Mouse (Mus musculus) forebrain, embryonic 14.5 days (tissue): Measurements from ENCODE around the gene Hoxc9. TPM values are rescaled to one million over a fixed set of nuclear protein-coding genes. Genes with fewer than 3 reads are reported as not detected.

ENCODE experiments used
- ATAC-seq: fragments of 200-750 bp; cut with Nextera tagmentation; 2 replicates; pipeline ENCODE4 v1.8.0; 2017; ENCODE audit warnings: mild to moderate bottlenecking, moderate library complexity
- DNase-seq: peaks from one replicate; pipeline ENCODE4 v3.0.0-alpha.2; 2015; ENCODE audit warnings: low spot score
- H3K27ac ChIP-seq: fragments of 300-500 bp; sonication (generic); 2 replicates; pipeline ENCODE4 v1.5.1; 2014; ENCODE audit warnings: low read depth, mild to moderate bottlenecking, control low read depth, low read length, moderate library complexity
- H3K27me3 ChIP-seq: fragments of 300-500 bp; sonication (generic); replicated peaks from 2 replicates; pipeline ENCODE4 v1.6.1; 2014; ENCODE audit warnings: low read length, control low read depth, mixed read lengths; ENCODE audit not compliant: control insufficient read depth, insufficient read depth
- H3K36me3 ChIP-seq: fragments of 300-500 bp; sonication (generic); 2 replicates; pipeline ENCODE4 v1.6.1; 2014; ENCODE audit warnings: low read length, control low read depth; ENCODE audit not compliant: control insufficient read depth, insufficient read depth
- H3K4me1 ChIP-seq: fragments of 300-500 bp; sonication (generic); 2 replicates; pipeline ENCODE4 v1.6.1; 2014; ENCODE audit warnings: antibody characterized with exemption, low read length, control low read depth; ENCODE audit not compliant: control insufficient read depth, insufficient read depth
- H3K4me2 ChIP-seq: fragments of 300-500 bp; sonication (generic); 2 replicates; pipeline ENCODE4 v1.6.1; 2014; ENCODE audit warnings: mild to moderate bottlenecking, control low read depth, low read length
- H3K4me3 ChIP-seq: fragments of 300-500 bp; sonication (generic); 2 replicates; pipeline ENCODE4 v1.5.1; 2014; ENCODE audit warnings: low read depth, low read length, control low read depth
- H3K9ac ChIP-seq: fragments of 300-500 bp; sonication (generic); 2 replicates; pipeline ENCODE4 v1.6.1; 2014; ENCODE audit warnings: mild to moderate bottlenecking, low read length, control low read depth, moderate library complexity
- H3K9me3 ChIP-seq: fragments of 300-500 bp; sonication (generic); replicated peaks from 2 replicates; pipeline ENCODE4 v1.6.1; 2016; ENCODE audit warnings: low read length, control low read depth, mixed read lengths; ENCODE audit not compliant: control insufficient read depth
- WGBS: fragments of 180-500 bp; shearing (Covaris S2); extraction: QIAGEN DNeasy Blood & Tissue Kit; methylation state at CpG from one replicate; pipeline ENCODE4 v1.1.7; 2014; 5-methylcytosine and 5-hydroxymethylcytosine counted together
- polyA plus RNA-seq: library from polyadenylated mRNA; unstranded; fragments of >200 nt; fragmentation: Nextera tagmentation; extraction: Ambion mirVana; gene quantifications from 2 replicates; pipeline ENCODE4 v1.2.1, GENCODE M21; 2014

Gene Hoxc9
- polyA plus RNA-seq, 1 experiment from 2014 or later, result not detected

- no peak for DNase-seq
- Histone ChIP-seq H3K27ac (no peak overlapping the region), H3K4me1 (no peaks in the 10 kb centered on the region), H3K4me3 (no peak overlapping the region), H3K27me3 (peaks cover 99% of the 10 kb centered on the region), H3K9me3 (no peaks in the 10 kb centered on the region), H3K36me3 (no peaks in the 10 kb centered on the region), H3K9ac (no peak overlapping the region), H3K4me2 (no peak overlapping the region)
- no peak for ATAC-seq
- WGBS, result 15% methylated on average over 5 of the region's 5 CpGs
Observed at GRCm38 (mm10) chr15:102988078-102988477, 11.8 kb downstream of the Hoxc9 start.

GRCm38 (mm10) chr15:102990461-102991397, 14.5 kb downstream of the Hoxc9 start, which contains the start of gene Hoxc8:
TSS of gene Hoxc8 (plus strand) at chr15:102990607.
- ATAC-seq, result no peak
- no peak within 1 kb of the TSS for H3K4me2 ChIP-seq
- H3K4me3 ChIP-seq, result no peak within 1 kb of the TSS

GRCm38 (mm10) chr15:102991782-102992181, 15.5 kb downstream of the Hoxc9 start:
- no peak overlapping the region for H3K27ac ChIP-seq
- WGBS, result 3% methylated on average over 7 of the region's 7 CpGs
- no peak for DNase-seq

More at GRCm38 (mm10) chr15:102990461-102991397, 14.5 kb downstream of the Hoxc9 start, which contains the start of gene Hoxc8:
- H3K9ac ChIP-seq, result no peak within 1 kb of the TSS
- no peaks in the 10 kb centered on the region for H3K4me1 ChIP-seq
- no peaks in the 10 kb centered on the region for H3K9me3 ChIP-seq
- H3K36me3 ChIP-seq, result no peaks in the 10 kb centered on the region
- H3K27me3 ChIP-seq, result peaks cover 95% of the 10 kb centered on the region
- DNase-seq, result peak; percentile 46
- H3K27ac ChIP-seq, result no peak within 1 kb of the TSS
- under 1% methylated on average over 67 of the region's 69 CpGs for WGBS

GRCm38 (mm10) chr15:102992206-102992605, 16.0 kb downstream of the Hoxc9 start:
- Histone ChIP-seq H3K9ac (no peak overlapping the region), H3K4me2 (no peak overlapping the region), H3K4me1 (no peaks in the 10 kb centered on the region), H3K36me3 (no peaks in the 10 kb centered on the region), H3K27me3 (peaks cover 95% of the 10 kb centered on the region), H3K9me3 (no peaks in the 10 kb centered on the region), H3K27ac (no peak overlapping the region), H3K4me3 (no peak overlapping the region)
- DNase-seq (no peak), ATAC-seq (no peak)
- 2% methylated on average over 11 of the region's 11 CpGs for WGBS

More at GRCm38 (mm10) chr15:102991782-102992181, 15.5 kb downstream of the Hoxc9 start:
- no peak overlapping the region for H3K4me2 ChIP-seq
- no peaks in the 10 kb centered on the region for H3K9me3 ChIP-seq
- H3K27me3 ChIP-seq, result peaks cover 95% of the 10 kb centered on the region
- H3K36me3 ChIP-seq, result no peaks in the 10 kb centered on the region
- ATAC-seq, result no peak
- H3K9ac ChIP-seq, result no peak overlapping the region
- H3K4me1 ChIP-seq, result no peaks in the 10 kb centered on the region
- no peak overlapping the region for H3K4me3 ChIP-seq

- ATAC-seq (no peak), DNase-seq (no peak)
- H3K4me2 ChIP-seq, result no peak overlapping the region
- no peaks in the 10 kb centered on the region for H3K4me1 ChIP-seq
- no peak overlapping the region for H3K9ac ChIP-seq
- no peak overlapping the region for H3K4me3 ChIP-seq
- peaks cover 95% of the 10 kb centered on the region for H3K27me3 ChIP-seq
- H3K36me3 ChIP-seq, result no peaks in the 10 kb centered on the region
- no peak overlapping the region for H3K27ac ChIP-seq
- 0% methylated on average over 3 of the region's 3 CpGs for WGBS
- H3K9me3 ChIP-seq, result no peaks in the 10 kb centered on the region
Observed at GRCm38 (mm10) chr15:102992863-102993262, 16.6 kb downstream of the Hoxc9 start.

GRCm38 (mm10) chr15:102996548-102996947, 20.3 kb downstream of the Hoxc9 start:
- WGBS, result under 1% methylated on average over 9 of the region's 9 CpGs
- ATAC-seq, result no peak

GRCm38 (mm10) chr15:102997431-102997830, 21.2 kb downstream of the Hoxc9 start:
- peaks cover 7% of the 10 kb centered on the region; the same call in 1 of the 2 replicates for H3K4me1 ChIP-seq
- H3K9me3 ChIP-seq, result no peaks in the 10 kb centered on the region
- DNase-seq (no peak), ATAC-seq (no peak)
- H3K27ac ChIP-seq, result no peak overlapping the region
- no peaks in the 10 kb centered on the region for H3K36me3 ChIP-seq
- no peak overlapping the region for H3K9ac ChIP-seq
- H3K27me3 ChIP-seq, result peaks cover 95% of the 10 kb centered on the region
- no peak overlapping the region for H3K4me2 ChIP-seq
- 0% methylated on average over 3 of the region's 3 CpGs for WGBS
- H3K4me3 ChIP-seq, result no peak overlapping the region

More at GRCm38 (mm10) chr15:102996548-102996947, 20.3 kb downstream of the Hoxc9 start:
- no peak overlapping the region for H3K4me3 ChIP-seq
- peaks cover 95% of the 10 kb centered on the region for H3K27me3 ChIP-seq
- H3K36me3 ChIP-seq, result no peaks in the 10 kb centered on the region
- H3K9ac ChIP-seq, result no peak overlapping the region
- H3K4me2 ChIP-seq, result no peak overlapping the region
- no peak for DNase-seq
- H3K9me3 ChIP-seq, result no peaks in the 10 kb centered on the region
- H3K4me1 ChIP-seq, result peaks cover 7% of the 10 kb centered on the region; the same call in 1 of the 2 replicates
- no peak overlapping the region for H3K27ac ChIP-seq

- DNase-seq, result no peak
- H3K27ac ChIP-seq, result no peak within 1 kb of the TSS
- peaks cover 95% of the 10 kb centered on the region for H3K27me3 ChIP-seq
- no peak for ATAC-seq
- no peaks in the 10 kb centered on the region for H3K36me3 ChIP-seq
- H3K9ac ChIP-seq, result no peak within 1 kb of the TSS
- no peaks in the 10 kb centered on the region for H3K9me3 ChIP-seq
- H3K4me3 ChIP-seq, result peak within 1 kb of the TSS; percentile 23
- peaks cover 7% of the 10 kb centered on the region; the same call in 1 of the 2 replicates for H3K4me1 ChIP-seq
- H3K4me2 ChIP-seq, result peak within 1 kb of the TSS; percentile 45
- 1% methylated on average over 19 of the region's 19 CpGs for WGBS
Observed at GRCm38 (mm10) chr15:102997939-102998355, 21.7 kb downstream of the Hoxc9 start, which contains the start of gene Hoxc6. TSS of gene Hoxc6 (plus strand) at chr15:102998257.
